Mouse (Mus musculus): Measurements from ENCODE around the gene Iqsec1.

- TF ChIP-seq CTCF (IDR thresholded peaks at IDR 0.05; ENCODE audit: low read depth), result no peak
- no peak for TF ChIP-seq EP300 (optimal IDR thresholded peaks at IDR 0.05)
Measured at GRCm38 (mm10) chr6:90701391-90701790, 287.1 kb downstream of the Iqsec1 start.

Data from stomach, postnatal 0 days (tissue).